Mouse (Mus musculus): ENCODE data around the gene Slc11a2.
"Not testable (repeated sequence)": the region's sequence is repeated elsewhere in the genome, so short reads cannot be mapped to it uniquely, and the experiment has no call there.

Gene Slc11a2

DNA sequence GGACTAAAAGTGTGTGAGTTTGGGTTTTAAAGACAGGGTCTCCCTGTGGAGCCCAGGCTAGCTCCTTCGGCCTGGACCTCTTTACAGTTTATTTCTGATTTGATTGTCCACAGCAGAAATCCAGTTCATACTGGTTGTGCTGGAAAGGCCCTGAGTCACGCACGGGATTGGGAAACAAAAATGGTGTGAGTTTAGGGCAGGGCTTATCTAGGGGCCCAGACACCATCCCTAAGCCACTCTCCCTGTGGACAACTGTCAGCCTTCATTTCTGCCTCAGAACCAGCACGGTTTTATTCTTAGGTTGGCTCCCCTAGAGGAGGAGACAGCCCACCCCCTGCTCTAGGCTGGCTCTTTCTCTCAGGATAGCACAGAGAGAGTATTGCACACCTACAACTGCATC is 8.4 kb upstream of the Slc11a2 start:
- no peak for DNase-seq

DNA sequence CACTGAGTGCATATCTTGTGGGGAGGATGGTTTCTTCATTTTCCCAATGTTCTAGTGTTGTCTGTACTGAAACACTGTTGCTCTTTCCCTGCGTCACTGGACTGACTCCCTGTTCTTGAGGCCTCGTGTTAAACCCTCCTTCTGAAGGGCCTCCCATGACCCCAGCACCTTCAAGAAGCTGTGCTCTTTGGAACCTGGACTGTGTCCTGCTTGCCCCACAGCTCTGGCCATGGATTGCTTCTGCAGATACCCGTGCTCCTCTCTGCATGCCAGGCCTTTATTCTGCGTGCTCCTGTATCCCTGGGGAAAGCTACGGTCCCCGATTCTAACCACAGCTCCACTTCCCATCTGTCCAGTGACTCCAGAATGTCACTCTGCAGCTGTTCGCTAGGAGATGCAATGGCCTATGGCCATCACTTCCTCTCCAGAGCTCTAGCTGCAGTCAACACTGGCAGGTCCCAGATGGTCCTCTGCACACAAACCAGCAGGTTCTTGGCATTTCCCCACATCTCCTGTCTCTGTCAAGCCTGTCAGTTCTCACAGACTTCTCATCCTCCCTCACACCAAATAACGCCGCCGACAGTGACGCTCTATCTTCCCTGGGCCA is 5.2 kb upstream of the Slc11a2 start:
- no peak for DNase-seq

GRCm38 (mm10) chr15:100428296-100428905 is 3.5 kb upstream of the Slc11a2 start:
- DNase-seq, result peak; percentile 26 to 50

GRCm38 (mm10) chr15:100423916-100424315 is 956 bp downstream of the Slc11a2 start:
- peak; percentile 70 to 73 for DNase-seq

DNA sequence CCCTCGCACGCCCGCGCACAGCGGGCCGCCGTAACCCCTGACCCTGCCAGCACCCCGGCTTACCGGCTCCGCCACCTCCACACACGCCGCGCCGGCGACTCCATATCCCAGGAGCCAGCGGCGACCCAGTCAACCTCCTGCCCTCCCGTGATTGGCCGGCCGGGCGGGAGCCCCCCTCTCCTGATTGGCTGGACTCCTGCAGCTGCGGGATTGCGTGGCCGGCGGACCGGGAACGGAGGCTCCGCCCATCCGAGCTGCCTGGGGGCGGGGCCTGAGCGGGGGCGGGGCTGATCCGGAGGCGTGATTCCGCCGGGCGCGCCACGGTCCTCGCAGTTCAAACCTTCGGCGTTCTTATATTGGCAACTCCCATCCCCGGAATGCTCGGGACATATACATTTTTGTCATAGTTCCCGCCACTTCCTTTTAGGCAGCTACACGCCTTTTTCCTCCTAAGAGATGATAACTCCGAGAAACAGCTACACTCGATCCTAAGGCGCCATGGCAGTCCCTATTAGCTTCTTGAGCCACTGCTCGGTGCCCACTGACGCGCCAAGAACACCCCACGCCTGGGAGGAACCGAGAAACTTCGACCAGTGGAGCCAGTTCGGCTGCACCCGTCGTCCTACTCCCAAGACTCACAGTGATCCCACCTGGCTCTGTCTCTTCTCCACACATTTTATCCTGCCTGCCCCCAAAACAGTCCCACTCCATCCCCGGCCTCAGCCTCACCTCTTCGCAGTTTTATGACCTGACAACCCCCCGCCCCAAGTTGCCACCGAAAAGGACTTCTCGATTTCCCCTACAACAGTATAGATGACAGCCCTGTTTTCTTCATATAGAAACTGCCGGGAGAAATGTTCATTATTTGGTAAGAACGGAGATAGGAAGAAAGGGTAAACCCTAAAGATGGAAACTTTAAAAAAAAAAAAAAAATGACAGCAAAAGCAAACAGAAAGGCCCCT is 1.7 kb downstream of the Slc11a2 start:
- DNase-seq, result peak; percentile 97 to 98

- no peak for DNase-seq
These were observed 2.4 kb downstream of the Slc11a2 start for GRCm38 (mm10) chr15:100422476-100422875.

GRCm38 (mm10) chr15:100421758-100422197 is 3.1 kb downstream of the Slc11a2 start, which contains the start of gene Gm5475:
Gene Gm5475, plus strand, starts transcription at chr15:100422147.
- DNase-seq, result not testable (repeated sequence)

- no peak for DNase-seq
These were observed 3.7 kb downstream of the Slc11a2 start for GRCm38 (mm10) chr15:100421059-100421757.

- DNase-seq, result no peak
These were observed 4.7 kb downstream of the Slc11a2 start for GRCm38 (mm10) chr15:100419901-100420745.

GRCm38 (mm10) chr15:100419311-100419710 is 5.6 kb downstream of the Slc11a2 start:
- DNase-seq, result no peak

DNA sequence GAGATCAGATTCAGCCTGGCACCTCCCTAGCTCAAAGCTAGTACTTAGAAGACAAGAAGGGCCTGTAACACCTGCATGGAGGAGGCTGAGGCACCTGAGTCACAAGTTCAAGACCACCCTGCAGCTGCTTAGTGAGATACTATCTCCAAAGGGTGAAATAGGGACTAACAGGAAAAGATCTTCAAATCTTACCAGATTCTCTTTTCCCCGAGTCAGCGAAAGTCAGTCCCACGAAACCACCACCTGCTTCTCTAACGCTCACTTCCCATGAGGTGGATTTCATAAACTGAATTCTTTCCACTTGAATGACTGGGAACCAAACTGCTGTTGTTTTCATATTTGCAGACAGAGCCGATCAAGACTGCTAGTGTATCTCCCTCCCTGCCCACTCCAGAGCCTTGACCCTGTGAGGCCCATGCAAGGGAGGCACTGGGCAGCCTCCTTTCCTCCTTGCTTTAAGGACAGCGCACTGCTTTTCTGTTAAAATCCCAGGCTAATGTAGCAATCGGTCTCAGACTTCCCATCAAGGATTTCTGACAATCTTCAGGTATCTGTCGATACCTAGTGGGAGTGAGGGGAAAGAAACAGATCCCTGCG is 6.9 kb downstream of the Slc11a2 start:
- no peak for DNase-seq

DNA sequence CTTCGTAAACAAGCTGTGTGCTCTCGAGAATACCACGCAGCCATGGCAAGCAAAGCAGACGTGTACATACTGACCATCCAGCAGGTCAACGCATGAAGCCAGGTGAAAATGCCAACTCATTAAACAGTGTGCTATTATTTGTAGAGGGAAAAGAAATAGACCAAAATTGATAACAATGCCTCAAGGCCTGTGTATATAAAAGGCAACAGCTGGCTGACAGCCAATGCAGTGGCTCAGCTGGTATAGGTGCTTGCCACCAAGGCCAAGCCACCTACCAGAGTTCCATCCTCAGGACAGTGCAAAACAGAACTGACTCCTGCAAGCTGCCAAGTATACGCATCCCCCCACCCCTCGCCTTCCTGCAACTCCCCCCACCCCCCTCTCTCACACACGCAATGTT is 9.2 kb downstream of the Slc11a2 start:
- no peak for DNase-seq

DNA sequence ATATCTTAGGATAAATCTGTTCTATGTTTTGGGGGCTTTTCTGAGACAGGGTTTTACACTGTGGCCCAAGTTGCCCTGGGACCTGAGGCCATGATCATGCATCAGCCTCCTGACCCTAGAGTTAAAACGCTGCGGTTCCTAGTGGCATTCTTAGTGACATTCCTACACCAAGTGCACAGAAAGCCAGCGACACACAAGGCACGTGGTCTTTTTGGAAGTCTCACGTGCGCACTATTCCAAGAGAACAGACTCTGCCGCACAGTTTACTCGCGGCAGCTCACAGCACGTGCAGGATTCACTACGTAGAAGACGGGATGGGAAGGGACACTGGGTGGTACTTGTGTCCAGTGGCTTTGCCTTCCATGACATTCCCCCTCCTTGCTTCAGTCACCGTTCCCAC is 9.9 kb downstream of the Slc11a2 start:
- DNase-seq, result no peak

DNA sequence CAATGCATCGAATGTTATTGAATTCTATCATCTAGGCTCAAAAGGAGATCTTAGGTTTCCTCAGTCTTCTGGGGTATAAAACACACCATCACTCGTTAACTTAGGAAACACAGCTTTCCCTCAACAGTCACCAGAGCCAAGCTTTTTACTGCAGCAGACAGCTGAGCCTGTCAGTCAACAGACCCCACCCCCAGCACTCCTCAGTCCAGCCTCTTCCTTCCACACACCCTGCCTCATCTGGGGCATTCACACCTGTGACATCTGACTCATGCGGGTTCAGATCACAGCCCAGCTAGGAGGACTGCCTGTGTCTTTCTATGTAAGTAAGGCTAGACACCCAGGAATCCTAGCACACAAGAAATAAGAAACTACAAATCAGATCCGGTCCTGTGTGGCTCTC is 10.9 kb downstream of the Slc11a2 start:
- peak in 1 of 2 experiments; percentile 21 for DNase-seq

DNA sequence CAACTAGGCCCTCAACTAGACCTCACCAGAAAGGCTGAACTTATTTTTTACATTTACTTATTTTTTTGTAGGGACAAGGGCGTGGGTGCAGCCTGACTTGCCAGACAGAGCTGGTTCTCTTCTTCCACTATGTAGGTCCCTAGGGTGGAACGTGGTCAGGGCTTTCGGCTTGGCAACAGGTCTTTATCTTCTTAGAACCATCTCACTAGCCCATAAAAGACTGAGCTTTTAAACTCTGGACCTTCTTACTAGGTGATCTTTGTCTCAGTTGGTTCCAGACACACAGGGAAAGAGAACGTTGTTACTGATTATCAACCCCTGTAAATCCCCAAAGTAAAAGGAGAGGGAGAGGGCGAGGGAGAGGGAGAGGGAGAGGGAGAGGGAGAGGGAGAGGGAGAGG is 11.6 kb downstream of the Slc11a2 start:
- no peak for DNase-seq

DNA sequence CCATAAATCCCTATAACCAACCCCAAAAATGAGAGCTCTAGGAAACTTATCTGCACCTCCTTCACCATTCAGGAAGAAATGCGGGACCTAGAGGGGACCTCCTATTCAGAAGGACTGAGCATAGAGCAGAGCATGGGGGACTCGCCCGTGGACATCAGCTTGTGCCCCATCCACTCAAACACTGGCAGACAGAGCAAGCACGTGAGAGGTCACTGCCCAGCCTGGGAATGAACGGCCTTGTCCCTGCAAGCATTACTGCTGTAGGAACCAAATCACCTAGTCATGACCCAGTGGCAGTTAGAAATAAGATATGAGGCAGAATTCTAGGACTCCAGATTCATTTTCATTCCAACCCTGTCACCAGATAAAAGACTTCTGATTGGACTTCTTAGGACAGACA is 13.1 kb downstream of the Slc11a2 start:
- peak in 1 of 2 experiments; percentile 10 for DNase-seq

DNA sequence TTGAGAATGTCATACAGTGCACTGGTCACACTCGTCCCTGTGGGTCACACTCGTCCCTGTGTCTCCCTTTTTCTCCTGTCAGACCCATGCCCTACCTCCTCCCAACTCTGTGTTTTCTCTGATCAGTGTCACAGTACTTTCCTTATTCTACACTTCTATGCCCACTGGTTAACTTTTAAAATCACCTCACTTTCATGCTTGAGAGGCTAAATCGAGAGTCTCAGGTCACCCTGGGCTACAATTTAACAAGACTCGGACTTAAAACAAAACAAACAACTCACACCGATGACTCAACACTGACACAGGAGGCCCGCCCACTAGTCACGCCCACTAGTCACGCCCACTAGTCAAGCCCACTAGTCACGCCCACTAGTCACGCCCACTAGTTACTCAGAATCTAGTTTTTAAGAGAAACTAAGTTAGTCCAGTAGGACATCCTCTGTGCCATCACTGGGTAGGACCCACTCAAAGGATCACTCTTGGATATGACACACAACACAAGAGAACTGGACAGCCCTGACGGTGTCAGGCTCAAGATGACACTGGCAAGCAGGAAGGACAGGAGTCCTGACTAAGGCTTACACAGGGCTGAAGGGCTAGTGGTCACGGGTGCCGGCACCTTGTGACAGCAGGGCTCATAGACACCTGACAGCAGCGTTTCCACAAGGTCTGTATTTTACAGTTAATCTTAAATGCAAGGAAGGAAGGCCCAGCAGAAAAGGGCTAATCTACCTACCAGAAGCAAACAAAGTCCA is 13.8 kb downstream of the Slc11a2 start:
- DNase-seq, result peak; percentile 48 to 55

DNA sequence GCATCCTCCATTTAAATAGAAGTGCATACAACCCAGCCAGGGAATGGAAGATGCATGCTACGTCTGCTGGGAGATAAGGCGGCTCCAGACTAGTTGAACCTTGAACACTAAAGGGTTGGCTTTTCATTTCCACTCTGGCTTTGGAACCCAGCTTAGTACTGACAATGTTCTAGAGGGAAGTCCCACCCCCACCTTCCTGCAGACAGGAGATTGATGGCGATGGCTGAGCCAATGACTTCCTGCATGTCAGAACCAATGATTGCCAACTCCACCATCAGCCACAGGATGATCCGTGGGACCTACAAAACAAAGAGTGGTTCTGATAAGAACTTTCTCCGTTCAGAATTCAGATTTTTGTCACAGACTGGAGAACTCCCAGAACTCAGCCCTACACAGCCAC is 18.8 kb downstream of the Slc11a2 start:
- no peak for DNase-seq

GRCm38 (mm10) chr15:100403318-100404000 is 21.4 kb downstream of the Slc11a2 start:
- peak in 1 of 2 experiments; percentile 10 for DNase-seq

- DNase-seq, result no peak
These were observed 22.1 kb downstream of the Slc11a2 start for GRCm38 (mm10) chr15:100402798-100403197.
